Mouse (Mus musculus) lung, postnatal 4 days (tissue): ENCODE data around the gene Sbp.
A peak's percentile ranks its signal among the peaks of the same experiment; 100 is the strongest.

Source experiments
- DNase-seq, 2 experiments: peaks; one replicate each; pipeline ENCODE4 v3.0.0; 2021

Gene Sbp

GRCm38 (mm10) chr17:23992789-23993553 lies 51.5 kb downstream of the Sbp start:
- DNase-seq: no peak

GRCm38 (mm10) chr17:23993559-23994428 lies 52.3 kb downstream of the Sbp start:
- DNase-seq: peak; percentile 91 to 95

DNA sequence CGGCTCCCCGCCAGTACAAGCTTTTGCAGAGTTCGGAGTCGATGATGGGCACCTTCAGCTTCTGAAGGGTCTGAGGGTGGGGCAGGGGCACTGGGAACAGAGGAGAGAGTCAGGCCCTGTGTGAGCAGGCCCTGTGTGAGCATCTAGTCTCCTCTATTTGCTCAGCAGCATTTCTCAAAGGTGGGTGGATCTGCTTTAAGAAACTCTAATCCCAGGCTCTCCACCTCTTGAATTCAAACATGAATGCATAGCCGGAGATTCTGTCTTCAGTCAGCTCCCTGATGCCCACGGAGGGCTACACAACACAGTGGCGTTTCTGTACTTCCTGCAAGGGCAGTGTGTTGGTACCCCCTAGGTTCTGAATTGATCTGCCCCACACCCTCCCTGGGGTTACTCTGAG lies 53.2 kb downstream of the Sbp start:
- no peak for DNase-seq
